Mouse (Mus musculus) hindbrain, embryonic 11.5 days (tissue): ENCODE results near the gene Pld5. TPM values are rescaled to one million over a fixed set of nuclear protein-coding genes. Genes with fewer than 3 reads are reported as not detected.

Experiments
- ATAC-seq: fragments of 200-750 bp; cut with Nextera tagmentation; 2 replicates; pipeline ENCODE4 v1.8.0; 2017; ENCODE audit warnings: mild to moderate bottlenecking, moderate TSS enrichment, moderate library complexity; ENCODE audit not compliant: low FRiP score
- DNase-seq: peaks from one replicate; pipeline ENCODE4 v3.0.0-alpha.2; 2015; ENCODE audit warnings: low spot score
- H3K27ac ChIP-seq: fragments of 300-500 bp; sonication (generic); 2 replicates; pipeline ENCODE4 v1.5.1; 2014; ENCODE audit warnings: mild to moderate bottlenecking, low read depth, low read length
- H3K27me3 ChIP-seq: fragments of 300-500 bp; sonication (generic); 2 replicates; pipeline ENCODE4 v1.6.1; 2014; ENCODE audit warnings: mild to moderate bottlenecking, low read length, moderate library complexity, mixed read lengths; ENCODE audit not compliant: control insufficient read depth, insufficient read depth
- H3K36me3 ChIP-seq: fragments of 300-500 bp; sonication (generic); 2 replicates; pipeline ENCODE4 v1.6.1; 2014; ENCODE audit warnings: mild to moderate bottlenecking, low read length, moderate library complexity, mixed read lengths; ENCODE audit not compliant: control insufficient read depth, insufficient read depth
- H3K4me1 ChIP-seq: fragments of 300-500 bp; sonication (generic); replicated peaks from 2 replicates; pipeline ENCODE4 v1.6.1; 2014; ENCODE audit warnings: low read length, mixed read lengths; ENCODE audit not compliant: control insufficient read depth, insufficient read depth
- H3K4me2 ChIP-seq: fragments of 300-500 bp; sonication (generic); replicated peaks from 2 replicates; pipeline ENCODE4 v1.6.1; 2014; ENCODE audit warnings: mild to moderate bottlenecking, low read depth, low read length
- H3K4me3 ChIP-seq: fragments of 300-500 bp; sonication (generic); 2 replicates; pipeline ENCODE4 v1.5.1; 2014; ENCODE audit warnings: low read depth, low read length
- H3K9ac ChIP-seq: fragments of 300-500 bp; sonication (generic); 2 replicates; pipeline ENCODE4 v1.6.1; 2014; ENCODE audit warnings: low read depth, low read length
- H3K9me3 ChIP-seq: fragments of 300-500 bp; sonication (generic); 2 replicates; pipeline ENCODE4 v1.6.1; 2016; ENCODE audit warnings: low read length; ENCODE audit not compliant: control insufficient read depth
- WGBS: fragments of 180-500 bp; shearing (Covaris S2); extraction: QIAGEN DNeasy Blood & Tissue Kit; methylation state at CpG from one replicate; pipeline ENCODE4 v1.1.7; 2014; 5-methylcytosine and 5-hydroxymethylcytosine counted together
- polyA plus RNA-seq: library from polyadenylated mRNA; unstranded; fragments of >200 nt; fragmentation: Nextera tagmentation; extraction: Ambion mirVana; gene quantifications from 2 replicates; pipeline ENCODE4 v1.2.1, GENCODE M21; 2014

Pld5 gene
- polyA plus RNA-seq, 1 experiment from 2014 or later = 1.9 TPM

- WGBS = 85% methylated on average over 2 of the region's 2 CpGs
- ATAC-seq (no peak), DNase-seq (no peak)
- Histone ChIP-seq H3K36me3 (no peaks in the 10 kb centered on the region), H3K4me2 (no peak overlapping the region), H3K9ac (no peak overlapping the region), H3K27me3 (no peaks in the 10 kb centered on the region), H3K9me3 (no peaks in the 10 kb centered on the region), H3K27ac (no peak overlapping the region), H3K4me3 (no peak overlapping the region), H3K4me1 (no peaks in the 10 kb centered on the region)
These were observed 149.3 kb downstream of the Pld5 start for GRCm38 (mm10) chr1:176125771-176126170.

GRCm38 (mm10) chr1:176124441-176124840 lies 150.7 kb downstream of the Pld5 start:
- H3K4me3 ChIP-seq = no peak overlapping the region
- no peak overlapping the region for H3K9ac ChIP-seq
- no peaks in the 10 kb centered on the region for H3K4me1 ChIP-seq
- no peaks in the 10 kb centered on the region for H3K9me3 ChIP-seq
- no peaks in the 10 kb centered on the region for H3K36me3 ChIP-seq
- no peak overlapping the region for H3K27ac ChIP-seq
- WGBS = 87% methylated on average over 8 of the region's 8 CpGs
- ATAC-seq (no peak), DNase-seq (no peak)
- H3K4me2 ChIP-seq = no peak overlapping the region
- no peaks in the 10 kb centered on the region for H3K27me3 ChIP-seq

- H3K9ac ChIP-seq = no peak overlapping the region
- H3K36me3 ChIP-seq = no peaks in the 10 kb centered on the region
- H3K4me3 ChIP-seq = no peak overlapping the region
- DNase-seq = no peak
- no peaks in the 10 kb centered on the region for H3K4me1 ChIP-seq
- H3K9me3 ChIP-seq = no peaks in the 10 kb centered on the region
- no peak overlapping the region for H3K4me2 ChIP-seq
- 74% methylated on average over 2 of the region's 2 CpGs for WGBS
- no peaks in the 10 kb centered on the region for H3K27me3 ChIP-seq
- no peak overlapping the region for H3K27ac ChIP-seq
- ATAC-seq = no peak
These were observed 151.3 kb downstream of the Pld5 start for GRCm38 (mm10) chr1:176123781-176124180.

GRCm38 (mm10) chr1:176115604-176116003 lies 159.5 kb downstream of the Pld5 start:
- Histone ChIP-seq H3K27me3 (no peaks in the 10 kb centered on the region), H3K4me2 (no peak overlapping the region), H3K9ac (no peak overlapping the region), H3K9me3 (no peaks in the 10 kb centered on the region), H3K27ac (no peak overlapping the region), H3K4me1 (no peaks in the 10 kb centered on the region), H3K36me3 (no peaks in the 10 kb centered on the region), H3K4me3 (no peak overlapping the region)
- no peak for DNase-seq
- 88% methylated on average over 4 of the region's 4 CpGs for WGBS
- ATAC-seq = no peak

GRCm38 (mm10) chr1:176098685-176099320 lies 176.3 kb downstream of the Pld5 start:
- WGBS = 34% methylated on average over 7 of the region's 7 CpGs
- DNase-seq = peak; percentile 54
- no peak overlapping the region for H3K27ac ChIP-seq

DNA sequence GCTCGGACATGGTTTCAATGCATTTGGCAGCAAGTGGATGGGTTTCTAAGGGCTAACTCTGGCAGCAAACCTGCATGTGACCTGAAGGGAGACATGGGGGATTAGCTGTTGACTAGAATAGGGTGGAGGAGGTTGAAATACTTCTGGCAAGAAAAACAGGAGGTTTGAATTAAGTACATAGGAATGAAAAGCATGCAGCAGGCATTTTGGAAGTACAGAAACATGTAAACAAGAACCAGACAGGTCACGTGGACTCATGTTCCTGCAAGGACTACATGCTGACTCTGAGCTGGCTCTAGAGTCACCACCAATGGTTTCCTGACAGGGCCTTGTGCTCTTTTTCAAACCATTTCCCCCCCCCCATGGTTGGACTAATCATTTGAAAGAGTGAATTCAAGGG lies 183.0 kb downstream of the Pld5 start:
- Histone ChIP-seq H3K9ac (no peak overlapping the region), H3K27ac (no peak overlapping the region), H3K27me3 (no peaks in the 10 kb centered on the region), H3K9me3 (no peaks in the 10 kb centered on the region), H3K36me3 (no peaks in the 10 kb centered on the region), H3K4me3 (no peak overlapping the region), H3K4me1 (no peaks in the 10 kb centered on the region), H3K4me2 (no peak overlapping the region)
- WGBS = 79% methylated on average over 2 of the region's 2 CpGs
- ATAC-seq (no peak), DNase-seq (no peak)

More at GRCm38 (mm10) chr1:176098685-176099320, 176.3 kb downstream of the Pld5 start:
- ATAC-seq = peak; percentile 87
- Histone ChIP-seq H3K27me3 (no peaks in the 10 kb centered on the region), H3K4me1 (no peaks in the 10 kb centered on the region), H3K9ac (no peak overlapping the region), H3K36me3 (no peaks in the 10 kb centered on the region), H3K4me2 (no peak overlapping the region), H3K9me3 (no peaks in the 10 kb centered on the region), H3K4me3 (no peak overlapping the region)

DNA sequence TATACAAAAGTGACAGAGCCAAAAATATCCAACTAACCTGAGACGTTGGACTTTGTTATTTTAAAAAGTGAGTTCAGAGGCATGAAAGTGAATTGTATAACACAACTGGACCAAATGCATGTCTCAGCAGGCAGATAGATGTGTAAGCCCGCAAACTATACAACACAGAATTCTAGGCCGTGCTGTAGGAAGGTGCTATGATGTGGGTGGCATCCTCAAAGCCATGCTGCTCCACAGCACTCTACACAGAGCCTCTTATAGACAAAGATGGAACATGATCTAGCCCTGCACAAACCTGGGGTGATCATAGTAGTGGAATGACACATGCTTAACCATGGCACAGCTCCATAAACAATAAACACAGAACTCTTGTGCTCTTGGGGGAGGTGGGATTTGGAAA lies 185.7 kb downstream of the Pld5 start:
- WGBS = 87% methylated on average over 3 of the region's 3 CpGs
- H3K27me3 ChIP-seq = no peaks in the 10 kb centered on the region
- ATAC-seq = no peak

DNA sequence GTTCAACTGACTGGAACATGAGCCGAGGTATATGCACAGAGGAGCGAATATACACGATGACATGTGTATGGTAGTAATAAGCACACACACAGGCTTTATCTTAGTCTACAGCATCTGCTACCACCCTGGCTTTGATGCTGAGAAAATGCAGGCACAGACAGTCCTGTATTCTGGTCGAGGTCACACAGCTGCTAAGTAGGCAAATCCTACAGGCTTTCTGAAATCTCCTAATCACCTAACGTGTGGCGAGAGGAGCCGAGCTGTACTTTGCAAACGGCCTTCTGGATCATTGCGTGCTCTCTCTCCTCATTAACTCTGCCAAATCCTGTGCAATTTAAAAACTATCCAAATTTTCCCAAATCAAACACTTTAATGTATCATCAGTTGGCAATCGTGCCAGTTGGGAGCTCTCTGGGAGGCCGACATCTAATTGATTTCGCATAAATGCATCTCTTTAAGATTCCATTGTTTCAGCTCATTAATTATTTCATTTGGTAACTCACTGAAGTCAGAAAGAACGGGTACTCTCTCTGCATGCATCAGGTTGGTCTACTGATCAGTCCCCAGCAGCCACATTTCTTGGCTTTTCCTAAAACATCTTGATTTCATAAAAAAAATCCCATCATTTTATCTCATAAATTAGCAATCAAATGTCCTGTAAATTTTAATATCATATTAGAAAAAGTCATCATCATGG lies 189.0 kb downstream of the Pld5 start:
- Histone ChIP-seq H3K9ac (no peak overlapping the region), H3K27me3 (no peaks in the 10 kb centered on the region), H3K4me2 (no peak overlapping the region), H3K9me3 (no peaks in the 10 kb centered on the region), H3K27ac (no peak overlapping the region), H3K4me1 (no peaks in the 10 kb centered on the region), H3K4me3 (no peak overlapping the region), H3K36me3 (no peaks in the 10 kb centered on the region)
- WGBS = 83% methylated on average over 13 of the region's 13 CpGs
- DNase-seq (no peak), ATAC-seq (no peak)

More for the DNA sequence above, 185.7 kb downstream of the Pld5 start:
- Histone ChIP-seq H3K4me1 (no peaks in the 10 kb centered on the region), H3K9me3 (no peaks in the 10 kb centered on the region), H3K9ac (no peak overlapping the region), H3K4me2 (no peak overlapping the region), H3K4me3 (no peak overlapping the region), H3K36me3 (no peaks in the 10 kb centered on the region), H3K27ac (no peak overlapping the region)
- no peak for DNase-seq

GRCm38 (mm10) chr1:176082306-176082705 lies 192.8 kb downstream of the Pld5 start:
- ATAC-seq = no peak
- 62% methylated on average over 4 of the region's 4 CpGs for WGBS
- H3K36me3 ChIP-seq = no peaks in the 10 kb centered on the region

More at GRCm38 (mm10) chr1:176082306-176082705, 192.8 kb downstream of the Pld5 start:
- H3K27me3 ChIP-seq = no peaks in the 10 kb centered on the region
- DNase-seq = no peak
- no peak overlapping the region for H3K4me2 ChIP-seq
- no peak overlapping the region for H3K9ac ChIP-seq
- H3K4me3 ChIP-seq = no peak overlapping the region
- no peaks in the 10 kb centered on the region for H3K4me1 ChIP-seq
- no peaks in the 10 kb centered on the region for H3K9me3 ChIP-seq
- H3K27ac ChIP-seq = no peak overlapping the region
